In genomic region chr14:73117411-73118392, GRCm38 (mm10) we compare ENCODE assay signal across 8 mouse cellular contexts. TPM values are rescaled to one million over a fixed set of nuclear protein-coding genes. Genes with fewer than 3 reads are reported as not detected.
A peak's percentile ranks its signal among the peaks of the same experiment; 100 is the strongest.
DNase-seq lines count a peak whose midpoint lies in the region; ATAC-seq and TF ChIP-seq lines count a peak whose summit lies in the region.

No protein-coding gene starts in this region.

- peak overlapping the region; percentile 29; the same call in 1 of the 2 replicates for H3K4me2 ChIP-seq in limb, embryonic 12.5 days

- intact Hi-C loops in heart, adult 2 months (cut with DNase I) = no loop called here
- intact Hi-C loops in heart, postnatal 10 days (cut with DNase I) = loop anchor here (2.0 to 5.0 kb wide), 3 partner anchors 25 to 125 kb away; no protein-coding TSS in a partner anchor

- no peak for TF ChIP-seq EP300 in heart, adult 2 months (IDR thresholded peaks at IDR 0.05; ENCODE audit: insufficient read depth, low read depth, low read length)

- WGBS in heart, adult 2 months = 75% methylated on average over 7 of the region's 7 CpGs
- WGBS in limb, embryonic 12.5 days = 69% methylated on average over 7 of the region's 7 CpGs

- no peaks in the 10 kb centered on the region for H3K27me3 ChIP-seq in heart, adult 2 months (ENCODE audit: control insufficient read depth, insufficient read depth, low read length)
- no peaks in the 10 kb centered on the region for H3K27me3 ChIP-seq in limb, embryonic 12.5 days

- H3K4me1 ChIP-seq in heart, adult 2 months (ENCODE audit: control insufficient read depth, insufficient read depth, low read length) = peaks cover 3% of the 10 kb centered on the region
- H3K4me1 ChIP-seq in limb, embryonic 12.5 days (replicated peaks) = peaks cover 18% of the 10 kb centered on the region

- no peaks in the 10 kb centered on the region for H3K36me3 ChIP-seq in heart, adult 2 months (ENCODE audit: control insufficient read depth, insufficient read depth, low read length)
- H3K36me3 ChIP-seq in limb, embryonic 12.5 days = no peaks in the 10 kb centered on the region

- H3K27ac ChIP-seq in heart, adult 2 months = peak overlapping the region; percentile 5; the same call in 1 of the 2 replicates
- H3K27ac ChIP-seq in limb, embryonic 12.5 days = no peak overlapping the region

- no peaks in the 10 kb centered on the region for H3K79me2 ChIP-seq in heart, adult 2 months (replicated peaks; ENCODE audit: control insufficient read depth, insufficient read depth, low read length)

- no peak overlapping the region for H3K9ac ChIP-seq in heart, adult 2 months (ENCODE audit: low read depth, low read length)
- H3K9ac ChIP-seq in limb, embryonic 12.5 days (replicated peaks) = no peak overlapping the region

- TF ChIP-seq POLR2A in heart, adult 2 months (IDR thresholded peaks at IDR 0.05; ENCODE audit: insufficient read depth, low read depth, low read length) = no peak

- no peak overlapping the region for H3K4me3 ChIP-seq in heart, adult 2 months
- H3K4me3 ChIP-seq in limb, embryonic 12.5 days (replicated peaks) = no peak overlapping the region

- peak; percentile 54 for TF ChIP-seq CTCF in heart, adult 2 months (IDR thresholded peaks at IDR 0.05)

- no peaks in the 10 kb centered on the region for H3K9me3 ChIP-seq in limb, embryonic 12.5 days

- ATAC-seq in limb, embryonic 12.5 days (ENCODE audit: insufficient number of reproducible peaks, insufficient read depth, low FRiP score, low TSS enrichment, low read depth) = no peak

- DNase-seq in heart, adult 2 months = no peak
- no peak for DNase-seq in heart, postnatal 10 days
- peak; percentile 41 for DNase-seq in lung, postnatal 36 days
- DNase-seq in lung, postnatal 14 days = no peak
- DNase-seq in thymus, postnatal 25 days = peak; percentile 57
- DNase-seq in retina, embryonic 14.5 days (ENCODE audit: low spot score) = no peak
- DNase-seq in right cerebral cortex, postnatal 4 days = no peak

RNA-seq across cellular contexts. Expression of gene Rcbtb2, which starts 5.1 kb away (rescaled TPM):
- 10 to 100 TPM; 20.8 to 20.9 TPM for total RNA-seq in heart, adult 2 months (2021)
- 16.9 and 25.7 TPM in 2 replicates for polyA plus RNA-seq in heart, adult 2 months (2012; rRNA removed)
- 10 to 100 TPM; 34.1 to 40.0 TPM for total RNA-seq in heart, postnatal 10 days (2021)
- 172 and 185 TPM in 2 replicates for polyA plus RNA-seq in limb, embryonic 12.5 days (2016; fragmentation: Nextera tagmentation; extraction: Ambion mirVana)

Comparison
In these comparisons a context has a peak if more than half of its experiments do, and no peak if none do; other contexts are left out.
1. DNase-seq: peak in lung, postnatal 36 days (single experiment) and thymus, postnatal 25 days (single experiment); none in heart, adult 2 months (0 of 2), heart, postnatal 10 days (0 of 2), lung, postnatal 14 days (single experiment), retina, embryonic 14.5 days (single experiment) and right cerebral cortex, postnatal 4 days (single experiment).